Mouse (Mus musculus) limb, embryonic 14.5 days (tissue): ENCODE measurements at regions not wholly inside any gene's neighbourhood (a gene's known extent, or its start where the extent isn't known, plus 50 kb on each side); places are given as distances from the start of the nearest gene placed in this dataset.
A peak's percentile ranks its signal among the peaks of the same experiment; 100 is the strongest.

Experiments
- ATAC-seq: fragments of 200-750 bp; cut with Nextera tagmentation; 2 replicates; pipeline ENCODE4 v1.8.0; 2017; ENCODE audit warnings: low read depth, moderate number of reproducible peaks, moderate TSS enrichment; ENCODE audit not compliant: low FRiP score
- DNase-seq: peaks from one replicate; pipeline ENCODE4 v3.0.0-alpha.2; 2015; ENCODE audit warnings: low spot score
- H3K27ac ChIP-seq: fragments of 300-500 bp; sonication (generic); replicated peaks from 2 replicates; pipeline ENCODE4 v1.5.1; 2014; ENCODE audit warnings: low read depth, mild to moderate bottlenecking, low read length, moderate library complexity, mixed read lengths
- H3K27me3 ChIP-seq: fragments of 300-500 bp; sonication (generic); 2 replicates; pipeline ENCODE4 v1.6.1; 2014; ENCODE audit warnings: low read length, mixed read lengths; ENCODE audit not compliant: control insufficient read depth, insufficient read depth
- H3K36me3 ChIP-seq: fragments of 300-500 bp; sonication (generic); 2 replicates; pipeline ENCODE4 v1.6.1; 2014; ENCODE audit warnings: mild to moderate bottlenecking, low read length, moderate library complexity, mixed read lengths; ENCODE audit not compliant: control insufficient read depth, insufficient read depth
- H3K4me1 ChIP-seq: fragments of 300-500 bp; sonication (generic); 2 replicates; pipeline ENCODE4 v1.6.1; 2014; ENCODE audit warnings: antibody characterized with exemption, low read length, mixed read lengths; ENCODE audit not compliant: control insufficient read depth, insufficient read depth
- H3K4me2 ChIP-seq: fragments of 300-500 bp; sonication (generic); replicated peaks from 2 replicates; pipeline ENCODE4 v1.6.1; 2014; ENCODE audit warnings: low read depth, mild to moderate bottlenecking, low read length, moderate library complexity; ENCODE audit not compliant: severe bottlenecking
- H3K4me3 ChIP-seq: fragments of 300-500 bp; sonication (generic); replicated peaks from 2 replicates; pipeline ENCODE4 v1.5.1; 2014; ENCODE audit warnings: low read length
- H3K9ac ChIP-seq: fragments of 300-500 bp; sonication (generic); 2 replicates; pipeline ENCODE4 v1.6.1; 2014; ENCODE audit warnings: mild to moderate bottlenecking, low read depth, low read length, moderate library complexity; ENCODE audit not compliant: severe bottlenecking
- H3K9me3 ChIP-seq: fragments of 300-500 bp; sonication (generic); 2 replicates; pipeline ENCODE4 v1.6.1; 2016; ENCODE audit warnings: low read length; ENCODE audit not compliant: control insufficient read depth
- POLR2A ChIP-seq: fragments of 200-500 bp; IDR thresholded peaks from 2 replicates; pipeline ENCODE4 v1.8.0; 2012; ENCODE audit warnings: inconsistent platforms, mild to moderate bottlenecking, moderate library complexity, borderline replicate concordance; ENCODE audit not compliant: insufficient read depth, insufficient read length; ENCODE audit errors: extremely low read depth
- WGBS: fragments of 180-500 bp; shearing (Covaris S2); extraction: QIAGEN DNeasy Blood & Tissue Kit; methylation state at CpG from one replicate; pipeline ENCODE4 v1.1.7; 2014; 5-methylcytosine and 5-hydroxymethylcytosine counted together

DNA sequence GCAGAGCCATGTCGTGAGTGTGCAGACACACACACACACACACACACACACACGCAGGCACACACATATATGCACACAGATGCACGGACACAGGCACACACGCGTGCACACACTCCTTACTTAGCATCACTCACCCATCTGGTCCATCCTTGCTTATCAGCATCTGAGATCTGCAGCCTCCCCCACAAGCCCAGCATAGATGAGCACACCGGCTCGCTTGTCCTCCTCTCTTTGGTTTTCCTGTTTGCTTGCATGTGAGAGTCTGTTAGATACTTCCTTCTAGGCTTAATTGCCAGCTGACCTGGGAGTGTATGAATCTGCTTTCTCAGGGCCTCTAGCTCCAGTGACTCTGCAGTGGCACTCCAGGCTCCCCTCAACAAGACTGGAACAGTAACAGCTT is 137.8 kb downstream of the Kdr start:
- no peak overlapping the region for H3K27ac ChIP-seq
- no peak for TF ChIP-seq POLR2A
- no peaks in the 10 kb centered on the region for H3K36me3 ChIP-seq
- no peaks in the 10 kb centered on the region for H3K27me3 ChIP-seq
- 86% methylated on average over 7 of the region's 7 CpGs for WGBS
- ATAC-seq (no peak), DNase-seq (no peak)
- peaks cover 4% of the 10 kb centered on the region; the same call in 1 of the 2 replicates for H3K4me1 ChIP-seq
- H3K4me2 ChIP-seq: no peak overlapping the region
- no peak overlapping the region for H3K4me3 ChIP-seq
- H3K9ac ChIP-seq: no peak overlapping the region
- H3K9me3 ChIP-seq: no peaks in the 10 kb centered on the region

DNA sequence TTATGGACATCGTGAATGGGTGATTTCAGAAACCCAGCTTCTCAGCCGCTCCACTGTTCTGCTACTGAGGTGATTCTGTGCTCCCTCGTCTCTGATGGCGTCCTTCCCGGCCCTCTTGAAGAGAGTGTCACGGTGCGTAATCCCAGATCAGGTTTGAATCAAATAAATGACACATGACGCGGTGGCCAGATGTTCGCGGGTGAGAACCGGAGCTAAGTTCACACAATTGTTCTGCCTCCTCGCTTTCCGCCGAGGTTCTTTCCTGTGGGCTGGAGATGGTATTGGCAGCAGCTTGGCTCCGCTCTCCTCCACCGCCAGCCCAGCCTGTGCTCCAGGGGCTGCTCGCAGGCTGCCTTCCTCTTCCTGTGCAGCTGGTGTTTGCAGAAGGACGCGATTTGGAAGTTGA is 142.7 kb downstream of the Kdr start:
- Histone ChIP-seq H3K9me3 (no peaks in the 10 kb centered on the region), H3K9ac (peak overlapping the region; percentile 6; the same call in 1 of the 2 replicates), H3K27me3 (no peaks in the 10 kb centered on the region), H3K27ac (peak overlapping the region; percentile 55; the same call in 1 of the 2 replicates), H3K4me2 (peak overlapping the region; percentile 36), H3K4me3 (peak overlapping the region; percentile 10; the same call in 1 of the 2 replicates), H3K36me3 (no peaks in the 10 kb centered on the region), H3K4me1 (peaks cover 8% of the 10 kb centered on the region; the same call in 1 of the 2 replicates)
- ATAC-seq (peak; percentile 70; the same call in 1 of the 2 replicates), DNase-seq (peak; percentile 38)
- WGBS: 51% methylated on average over 20 of the region's 20 CpGs
- no peak for TF ChIP-seq POLR2A

DNA sequence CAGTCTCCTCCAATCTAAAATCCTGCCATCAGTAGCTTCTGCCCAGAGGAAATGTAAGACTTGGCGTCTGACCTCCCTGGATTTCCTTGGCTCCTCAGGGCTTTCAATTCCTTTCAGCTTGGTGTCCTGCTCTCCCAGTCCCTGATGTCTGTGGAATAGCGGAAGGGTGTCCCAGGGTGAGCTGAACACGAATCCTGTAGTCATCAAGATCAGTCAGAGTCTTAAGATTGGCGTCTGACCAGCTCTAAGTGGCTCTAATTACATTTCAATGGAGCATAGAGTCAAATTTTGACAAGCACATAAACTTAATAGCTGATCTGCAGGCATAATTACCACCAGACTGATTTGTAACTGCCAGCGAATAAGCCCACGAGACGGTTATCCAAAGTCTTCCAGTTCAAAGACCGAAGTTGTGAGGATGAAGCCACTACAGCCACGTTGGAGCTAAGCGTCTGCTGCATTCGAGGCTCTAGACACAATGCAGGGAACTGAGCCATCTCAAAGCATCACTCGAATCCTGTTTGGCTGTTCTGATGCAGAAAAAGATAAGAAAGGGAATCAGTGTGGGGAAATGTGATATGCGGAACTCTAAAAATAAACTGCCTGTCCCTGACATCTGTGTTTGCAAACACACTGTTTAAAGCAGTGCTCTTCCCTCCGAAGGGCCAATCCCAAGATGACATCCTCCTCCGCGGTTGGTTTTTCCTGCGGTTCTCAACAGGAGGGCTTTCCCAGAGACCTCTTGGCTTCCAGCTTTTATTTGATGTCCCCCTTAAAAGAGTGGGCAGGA is 143.3 kb downstream of the Kdr start:
- Histone ChIP-seq H3K27me3 (no peaks in the 10 kb centered on the region), H3K4me3 (peak overlapping the region; percentile 10; the same call in 1 of the 2 replicates), H3K4me1 (peaks cover 8% of the 10 kb centered on the region; the same call in 1 of the 2 replicates), H3K9me3 (no peaks in the 10 kb centered on the region), H3K4me2 (peak overlapping the region; percentile 36), H3K27ac (peak overlapping the region; percentile 55; the same call in 1 of the 2 replicates), H3K36me3 (no peaks in the 10 kb centered on the region), H3K9ac (peak overlapping the region; percentile 6; the same call in 1 of the 2 replicates)
- DNase-seq (no peak), ATAC-seq (peak; percentile 19; the same call in 1 of the 2 replicates)
- WGBS: 40% methylated on average over 17 of the region's 17 CpGs
- TF ChIP-seq POLR2A: no peak

DNA sequence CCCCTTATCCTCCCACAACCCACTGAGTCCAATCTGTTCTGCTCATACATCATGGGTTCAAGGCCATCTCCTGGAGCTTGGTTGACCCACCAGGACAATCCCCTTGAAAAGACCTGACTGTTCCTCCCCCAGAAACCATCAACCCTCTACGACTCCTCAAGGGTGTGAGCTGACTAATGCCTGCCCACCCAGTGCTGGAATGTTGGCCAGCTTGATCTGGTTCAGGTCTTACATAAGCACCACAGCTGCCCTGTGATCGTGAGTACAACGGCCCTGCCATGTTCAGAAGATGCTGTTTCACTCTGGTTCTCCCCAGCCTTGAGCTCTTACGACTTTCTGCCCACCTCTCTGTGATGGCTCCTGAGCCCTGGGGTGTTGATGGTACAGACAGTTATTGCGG is 145.9 kb downstream of the Kdr start:
- TF ChIP-seq POLR2A: no peak
- WGBS: 78% methylated on average over 5 of the region's 5 CpGs
- ATAC-seq: no peak

DNA sequence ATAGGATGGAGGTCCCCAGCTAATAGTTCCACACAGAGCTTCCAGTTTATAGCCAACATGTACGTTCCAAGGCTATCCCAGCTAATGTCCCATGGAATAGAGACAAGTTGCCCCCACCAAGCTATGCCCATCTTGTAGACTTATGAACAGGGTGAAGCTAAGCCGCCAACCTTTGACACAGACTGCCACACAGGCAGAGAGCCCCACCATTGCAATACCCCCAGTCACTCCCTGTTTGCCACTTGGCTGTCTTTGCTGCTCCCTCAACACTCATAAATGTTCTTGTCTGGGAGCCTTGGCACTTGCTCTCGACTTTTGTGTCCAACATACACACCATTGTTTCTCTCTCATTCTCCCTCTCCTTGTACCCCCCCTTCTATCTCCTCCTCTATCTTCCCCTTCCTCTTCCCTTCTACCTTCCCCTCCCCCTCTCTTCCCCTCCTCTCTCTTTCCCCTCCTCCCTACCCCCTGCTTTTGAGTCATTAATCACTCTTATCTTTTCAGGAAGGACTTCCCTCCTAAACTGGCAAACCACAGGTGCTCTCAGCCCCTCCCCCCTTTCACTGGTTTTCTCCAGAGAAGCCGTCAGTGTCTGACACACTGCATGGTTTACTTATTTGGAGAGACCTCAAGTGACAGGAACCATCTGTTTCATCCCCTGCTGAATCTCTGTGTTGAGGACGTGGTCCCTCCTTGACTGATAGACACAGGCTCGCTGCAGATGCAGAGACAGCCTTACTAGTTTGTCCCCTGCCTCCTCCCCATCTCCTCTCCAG is 148.2 kb downstream of the Kdr start:
- TF ChIP-seq POLR2A: no peak
- Histone ChIP-seq H3K36me3 (no peaks in the 10 kb centered on the region), H3K9me3 (no peaks in the 10 kb centered on the region), H3K9ac (no peak overlapping the region), H3K4me1 (peaks cover 3% of the 10 kb centered on the region; the same call in 1 of the 2 replicates), H3K27ac (no peak overlapping the region), H3K27me3 (no peaks in the 10 kb centered on the region), H3K4me2 (no peak overlapping the region), H3K4me3 (no peak overlapping the region)
- ATAC-seq: no peak
- no peak for DNase-seq
- 43% methylated on average over 6 of the region's 6 CpGs for WGBS

More for the DNA sequence above, 145.9 kb downstream of the Kdr start:
- H3K4me1 ChIP-seq: peaks cover 8% of the 10 kb centered on the region; the same call in 1 of the 2 replicates
- H3K4me3 ChIP-seq: no peak overlapping the region
- no peaks in the 10 kb centered on the region for H3K9me3 ChIP-seq
- H3K36me3 ChIP-seq: no peaks in the 10 kb centered on the region
- H3K27ac ChIP-seq: no peak overlapping the region
- no peak overlapping the region for H3K9ac ChIP-seq
- H3K27me3 ChIP-seq: no peaks in the 10 kb centered on the region
- DNase-seq: no peak
- H3K4me2 ChIP-seq: no peak overlapping the region
